Mouse (Mus musculus) spleen, embryonic (tissue): Measurements from ENCODE around the gene Gng13.

Source experiments
- CTCF ChIA-PET: fragments of 350-600 bp; sonication (Branson Sonifier 250); formaldehyde crosslinking; loops from one replicate; lab custom pipeline; 2022; lab: Charles Lee

Gng13 gene

GRCm38 (mm10) chr17:25732082-25732481 lies 15.1 kb downstream of the Gng13 start:
- CTCF ChIA-PET = no interaction called here

- CTCF ChIA-PET = no interaction called here
Measured at GRCm38 (mm10) chr17:25735246-25735645, 18.3 kb downstream of the Gng13 start.

DNA sequence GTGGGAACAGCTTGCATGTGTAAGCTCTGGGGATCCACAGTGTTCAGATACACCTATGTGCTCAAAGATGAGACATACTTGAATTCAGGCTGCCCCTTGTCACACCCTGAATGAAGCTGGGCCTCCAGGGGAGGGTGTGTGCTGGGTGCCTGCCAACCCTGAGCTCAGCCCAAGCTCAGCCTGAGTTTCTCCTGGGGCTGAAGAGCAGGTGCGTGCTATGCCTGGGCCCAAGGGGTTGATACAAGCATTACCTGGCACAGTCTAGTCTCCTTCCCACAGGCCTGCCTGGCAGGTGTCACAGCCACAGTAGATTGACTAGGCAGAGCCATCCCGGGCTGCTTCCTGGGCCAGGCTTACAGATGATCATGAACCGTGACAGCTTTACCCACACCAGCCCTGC lies 18.8 kb downstream of the Gng13 start, which contains the start of gene Mslnl:
Gene Mslnl (plus strand): TSS at position 298 of the 400 bp plus-strand sequence.
- CTCF ChIA-PET = no interaction called here

DNA sequence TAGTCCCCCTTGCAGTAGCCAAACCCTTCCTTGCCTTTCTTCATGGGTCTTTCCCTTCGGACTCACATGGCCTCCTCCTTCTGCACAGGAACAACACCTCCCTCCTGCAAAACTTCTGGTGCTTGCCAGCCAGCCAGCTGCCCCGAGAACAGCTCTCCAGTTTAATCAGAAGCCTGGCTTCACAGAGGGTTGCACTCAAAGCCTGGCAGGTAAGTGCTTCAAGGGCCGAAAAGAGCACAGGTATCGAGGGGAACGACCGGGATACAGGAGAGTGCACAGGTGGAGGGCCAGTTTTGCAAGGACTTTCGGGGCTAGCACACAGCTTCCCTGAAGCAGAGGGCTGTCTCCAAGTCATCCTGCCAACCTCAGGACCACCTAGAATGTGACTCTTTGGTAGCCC lies 21.9 kb downstream of the Gng13 start:
- CTCF ChIA-PET = no interaction called here

DNA sequence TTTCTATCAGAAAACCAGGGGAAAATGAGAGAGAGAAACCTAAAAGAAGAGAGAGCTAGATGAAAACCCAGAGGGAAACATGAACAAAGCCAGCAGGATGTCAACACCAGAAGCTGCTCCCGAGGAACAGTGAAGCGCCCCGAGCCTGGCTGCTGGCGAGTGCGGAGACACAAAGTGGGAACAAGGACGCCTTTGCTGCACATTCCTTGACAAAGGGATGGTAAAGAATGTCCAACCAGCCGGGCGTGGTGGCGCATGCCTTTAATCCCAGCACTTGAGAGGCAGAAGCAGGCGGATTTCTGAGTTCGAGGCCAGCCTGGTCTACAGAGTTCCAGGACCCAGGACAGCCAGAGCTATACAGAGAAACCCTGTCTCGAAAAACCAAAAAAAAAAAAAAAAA lies 24.5 kb downstream of the Gng13 start:
- CTCF ChIA-PET = interaction anchor here (0.7 kb wide), 1 partner anchor 34 kb away, joined by 9 read pairs; no protein-coding TSS in a partner anchor

GRCm38 (mm10) chr17:25743831-25744230 lies 26.9 kb downstream of the Gng13 start:
- CTCF ChIA-PET = no interaction called here

DNA sequence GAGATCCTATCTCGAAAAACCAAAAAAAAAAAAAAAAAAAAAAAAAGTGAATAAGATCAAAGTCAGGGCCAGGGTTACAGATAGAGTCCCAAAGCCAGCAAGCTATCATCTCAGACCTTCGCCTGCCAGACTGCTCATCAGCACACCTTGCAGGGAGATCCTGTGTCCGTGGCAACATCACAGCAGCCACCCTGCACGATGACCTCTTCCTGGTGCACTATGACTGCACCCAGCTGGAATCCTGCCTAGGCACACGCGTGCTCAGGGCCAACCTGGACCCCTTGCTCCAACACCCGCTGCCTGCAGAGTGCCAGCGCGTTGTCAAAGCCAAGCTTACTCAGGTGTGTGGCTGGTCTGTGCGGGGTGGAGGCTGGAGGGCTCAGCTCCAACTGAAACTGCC lies 27.3 kb downstream of the Gng13 start:
- CTCF ChIA-PET = no interaction called here

- CTCF ChIA-PET = no interaction called here
Measured at GRCm38 (mm10) chr17:25748238-25748637, 31.3 kb downstream of the Gng13 start.

DNA sequence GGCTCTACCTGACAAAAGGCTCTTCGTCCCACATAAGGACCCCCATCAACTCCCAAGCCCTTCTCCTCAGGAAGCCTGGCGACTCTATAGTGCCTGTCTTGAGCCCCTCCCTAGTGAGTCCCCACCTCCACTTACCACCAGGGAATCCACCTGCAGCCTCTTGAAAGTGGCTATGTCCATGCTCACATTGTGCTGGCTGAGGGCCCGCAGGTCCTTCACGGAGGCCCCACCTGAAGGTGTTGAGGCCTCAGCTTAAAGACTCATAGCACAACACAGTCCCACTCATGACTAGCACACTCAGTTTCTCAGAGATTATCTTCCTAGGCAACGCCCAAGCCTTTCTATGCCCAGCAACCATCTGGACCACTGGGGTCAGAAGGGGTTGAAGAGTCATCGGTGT lies 32.3 kb downstream of the Gng13 start:
- CTCF ChIA-PET = no interaction called here

DNA sequence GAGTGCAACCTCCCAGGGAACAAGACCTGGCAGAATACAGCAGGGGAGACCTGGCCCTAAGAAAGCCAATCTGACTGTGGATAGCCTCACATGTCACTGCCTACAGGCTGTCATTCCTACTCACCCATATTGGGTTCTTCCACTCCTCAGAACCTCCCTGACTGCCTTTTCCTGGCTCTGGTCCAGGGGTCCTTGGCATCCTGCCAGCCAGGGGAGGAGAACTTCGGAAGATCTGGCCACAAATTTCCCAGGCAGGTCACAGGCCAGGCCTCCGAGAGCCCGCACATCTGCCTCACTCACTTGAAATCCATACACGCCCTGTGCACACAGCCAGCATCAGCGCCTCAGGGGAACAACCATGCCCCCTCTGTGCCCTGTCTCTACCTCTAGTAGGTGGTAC lies 34.5 kb downstream of the Gng13 start:
- CTCF ChIA-PET = no interaction called here

- CTCF ChIA-PET = no interaction called here
Measured at GRCm38 (mm10) chr17:25754241-25754640, 37.3 kb downstream of the Gng13 start, which contains the start of gene Msln. Gene Msln, minus strand, starts transcription at chr17:25754378.

DNA sequence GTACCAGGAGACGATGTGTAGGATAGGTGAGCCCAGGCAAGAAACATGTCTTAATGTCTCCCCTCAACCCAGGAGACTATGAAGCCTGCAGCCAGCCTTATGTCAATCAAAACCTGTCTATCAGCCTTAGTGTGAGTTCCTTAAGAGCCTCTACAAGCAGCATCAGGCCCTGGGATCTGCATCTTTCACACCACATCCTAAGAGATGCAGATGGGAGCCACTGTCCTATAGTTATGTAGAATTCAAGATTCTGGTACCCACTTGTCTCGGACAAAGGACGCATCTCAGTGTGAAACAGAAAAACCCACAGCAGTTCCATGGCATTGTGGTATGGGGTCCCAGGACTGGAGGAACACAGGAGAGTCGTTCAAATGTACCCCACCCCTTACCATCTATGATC lies 38.1 kb downstream of the Gng13 start:
- CTCF ChIA-PET = no interaction called here

DNA sequence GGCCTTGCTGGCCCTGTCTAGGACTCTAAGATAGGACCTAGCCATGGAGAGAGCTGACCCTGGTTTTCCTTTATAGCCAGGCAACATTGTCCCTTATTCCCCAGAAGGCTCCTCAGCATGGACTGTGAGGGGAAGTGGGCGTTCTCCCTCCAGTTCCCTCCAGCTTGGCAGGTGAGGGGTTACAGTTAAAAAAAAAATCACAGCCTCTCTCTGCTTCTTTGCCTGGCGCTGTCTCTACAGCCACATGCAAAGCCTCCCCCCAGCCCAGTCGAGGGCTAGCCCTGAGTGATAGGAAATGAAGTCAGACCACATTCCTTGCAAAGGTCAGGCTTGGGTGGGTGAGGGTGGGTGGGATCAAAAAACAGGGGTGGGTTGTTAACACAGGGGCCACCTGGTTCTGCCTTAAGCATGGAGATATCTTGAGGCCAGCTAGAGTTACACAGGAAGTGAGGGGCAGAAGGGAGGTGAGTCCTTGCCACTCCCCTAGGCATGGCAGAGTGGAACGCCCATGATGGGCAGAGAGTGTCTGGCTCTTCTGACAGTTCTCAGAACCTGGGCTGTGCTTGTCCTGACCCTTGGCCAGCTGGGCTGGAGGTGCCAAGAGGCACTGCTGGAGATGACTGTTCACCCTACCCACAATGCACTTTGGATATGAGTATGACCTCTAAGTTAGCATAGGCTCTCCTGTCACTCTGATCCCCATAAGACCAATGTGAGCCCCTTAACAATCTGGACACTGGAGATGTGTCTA lies 38.8 kb downstream of the Gng13 start:
- CTCF ChIA-PET = no interaction called here

DNA sequence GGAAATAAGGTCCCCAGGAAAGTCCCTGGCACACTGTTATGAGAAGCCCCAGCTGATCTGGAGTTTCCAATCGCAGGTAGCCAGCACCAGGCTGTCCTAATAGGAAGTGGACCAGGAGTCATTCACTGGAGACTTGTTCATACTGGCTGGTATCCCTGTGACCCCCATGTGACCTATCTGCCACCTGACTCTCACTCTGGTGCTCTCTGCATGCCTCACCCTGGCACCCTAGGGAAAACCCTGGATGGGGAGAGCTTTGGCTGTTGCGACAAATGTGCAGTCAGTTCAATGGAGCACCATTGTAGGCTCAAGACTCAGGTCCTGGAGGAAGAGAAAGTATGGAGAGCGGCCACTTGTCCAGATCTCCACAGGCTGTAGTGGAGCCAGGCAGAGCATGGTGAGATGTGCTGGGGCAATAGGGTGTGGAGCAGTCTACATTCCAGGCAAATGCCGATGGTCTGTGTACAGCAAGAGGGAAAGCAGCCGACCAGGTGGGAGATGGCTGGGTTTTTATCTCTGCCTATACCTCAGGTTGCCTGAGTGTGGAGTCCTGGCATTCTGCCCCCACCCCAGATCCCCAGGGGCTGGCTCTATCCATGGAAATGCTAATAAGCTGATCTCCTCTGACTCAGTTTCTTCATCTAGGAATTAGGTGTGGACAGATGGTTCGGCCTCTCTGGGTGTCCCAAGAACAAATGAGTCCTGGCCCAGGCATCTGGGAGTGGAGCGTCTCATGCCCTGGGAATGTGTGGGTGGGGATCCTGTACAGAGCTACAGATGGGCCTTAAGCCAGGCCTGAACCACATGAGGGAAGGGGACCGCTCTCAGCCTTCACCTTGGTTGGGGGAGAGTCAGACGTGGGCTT lies 39.6 kb downstream of the Gng13 start:
- CTCF ChIA-PET = no interaction called here

DNA sequence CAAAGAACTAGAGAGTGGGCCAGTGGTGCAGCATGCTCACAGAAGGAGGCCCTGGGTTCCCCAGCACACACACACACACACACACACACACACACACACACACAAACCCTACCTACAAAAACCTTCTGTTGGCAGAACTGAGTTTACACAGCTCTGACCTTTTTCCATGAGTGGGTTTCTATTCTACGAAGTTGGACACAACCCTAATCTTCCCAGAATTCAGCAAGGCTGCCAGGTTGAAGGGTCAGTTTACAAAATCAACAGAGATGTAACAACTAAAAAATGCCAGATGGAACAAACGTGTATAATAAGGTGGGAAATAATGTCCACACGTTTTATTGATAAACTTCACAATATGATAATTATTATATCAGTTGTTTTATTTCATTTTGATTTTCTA lies 40.7 kb downstream of the Gng13 start:
- CTCF ChIA-PET = no interaction called here

DNA sequence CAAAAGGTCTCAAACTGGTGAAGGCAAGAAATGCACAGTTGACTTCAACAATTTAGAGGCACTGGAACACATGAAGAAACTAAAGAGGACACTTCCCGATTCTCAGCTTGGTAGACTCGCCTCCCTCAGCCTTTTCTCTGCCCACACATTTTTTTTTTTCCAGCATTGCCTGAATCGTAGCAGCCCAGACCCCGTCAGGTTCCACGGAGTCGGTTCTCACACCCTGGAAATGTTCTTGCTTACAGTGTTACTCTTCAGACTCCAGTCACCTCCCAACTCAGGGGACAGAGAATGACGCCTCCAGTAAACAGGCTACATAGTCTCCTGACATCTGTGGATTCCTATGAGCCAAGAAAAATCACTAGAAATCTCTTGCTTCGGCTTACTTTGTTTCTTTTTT lies 43.2 kb downstream of the Gng13 start:
- CTCF ChIA-PET = no interaction called here

- CTCF ChIA-PET = no interaction called here
Measured at GRCm38 (mm10) chr17:25761561-25761970, 44.6 kb downstream of the Gng13 start.

- CTCF ChIA-PET = no interaction called here
Measured at GRCm38 (mm10) chr17:25762591-25762990, 45.6 kb downstream of the Gng13 start.

DNA sequence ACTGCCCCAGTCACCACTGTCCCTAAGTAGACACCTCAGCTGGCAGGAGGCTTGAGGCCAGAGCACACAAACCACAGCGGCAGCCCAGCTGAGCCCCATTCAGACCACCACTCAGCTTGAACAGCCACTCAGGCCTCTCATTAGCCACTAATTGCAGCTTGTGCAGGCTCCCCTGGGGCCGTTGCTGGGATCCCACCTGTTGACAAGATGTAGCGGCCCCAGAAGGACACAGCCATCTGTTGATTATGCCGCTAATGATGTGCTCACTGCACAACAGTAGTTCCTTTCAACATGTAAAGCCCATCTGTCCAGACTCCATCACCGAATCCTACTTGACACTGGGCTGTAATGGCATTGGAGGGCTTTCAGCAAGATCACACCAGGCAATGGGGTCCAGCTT lies 48.9 kb downstream of the Gng13 start:
- CTCF ChIA-PET = no interaction called here
